Mouse (Mus musculus) leukemia stem cell, adult 10-12 weeks (primary cell): Measurements from ENCODE around the gene Gm8369. TPM values are rescaled to one million over a fixed set of nuclear protein-coding genes. Genes with fewer than 3 reads are reported as not detected.

Experiments used
- polyA plus RNA-seq: library from polyadenylated mRNA; stranded (reverse); fragments of >175 nt; gene quantifications from 2 replicates; pipeline ENCODE4 v1.2.3, GENCODE M21; 2012; ENCODE audit warnings: low replicate concordance

Gene Gm8369
- polyA plus RNA-seq, result 0.20 and 0.48 TPM in 2 replicates

GRCm38 (mm10) chr19:11485746-11486145 lies at the start of gene Gm8369:
Gm8369 (plus strand) TSS chr19:11485938.

GRCm38 (mm10) chr19:11443338-11443737 lies 42.4 kb upstream of the Gm8369 start, which contains the start of gene Ms4a4b:
Ms4a4b (plus strand) TSS chr19:11443553.

GRCm38 (mm10) chr19:11469215-11469614 lies 16.5 kb upstream of the Gm8369 start, which contains the start of gene Ms4a6c:
Ms4a6c (plus strand) TSS chr19:11469366.

GRCm38 (mm10) chr19:11516246-11516645 lies 30.5 kb downstream of the Gm8369 start, which contains the start of gene Ms4a6b:
Ms4a6b (plus strand) TSS chr19:11516512.

GRCm38 (mm10) chr19:11536593-11536992 lies 50.9 kb downstream of the Gm8369 start, which contains the start of gene Ms4a4d:
Ms4a4d (plus strand) TSS chr19:11536801.

Other genes with a start within 250 kb of the Gm8369 start
- gene Ms4a1, start 219.7 kb upstream of the Gm8369 start, polyA plus RNA-seq, result 0.55 and 3.7 TPM in 2 replicates
- gene Ms4a5, start 202.1 kb upstream of the Gm8369 start, polyA plus RNA-seq, result not detected in 2 replicates
- not detected in 2 replicates for gene Ms4a14, start 171.5 kb upstream of the Gm8369 start, polyA plus RNA-seq
- gene Ms4a7, start 149.8 kb upstream of the Gm8369 start, polyA plus RNA-seq, result 2.1 TPM in 1 of 2 replicates, not detected in the other
- 0.23 and 0.44 TPM in 2 replicates for gene Ms4a4a, start 110.4 kb upstream of the Gm8369 start, polyA plus RNA-seq
- gene Ms4a4c, start 81.2 kb upstream of the Gm8369 start, polyA plus RNA-seq, result 0.14 and 0.82 TPM in 2 replicates
- gene Ms4a4b, start 42.4 kb upstream of the Gm8369 start, polyA plus RNA-seq, result 4.0 and 15.1 TPM in 2 replicates
- 0.66 and 1.0 TPM in 2 replicates for gene Ms4a6c, start 16.6 kb upstream of the Gm8369 start, polyA plus RNA-seq
- 0.47 and 1.1 TPM in 2 replicates for gene Ms4a6b, start 30.6 kb downstream of the Gm8369 start, polyA plus RNA-seq
- gene Ms4a4d, start 50.9 kb downstream of the Gm8369 start, polyA plus RNA-seq, result 0.19 TPM in 1 of 2 replicates, not detected in the other
- gene Ms4a6d, start 118.9 kb downstream of the Gm8369 start, polyA plus RNA-seq, result 0.82 and 1.2 TPM in 2 replicates
- not detected in 2 replicates for gene Ms4a2, start 137.8 kb downstream of the Gm8369 start, polyA plus RNA-seq
- not detected in 2 replicates for gene Ms4a3, start 154.9 kb downstream of the Gm8369 start, polyA plus RNA-seq
- gene Oosp2, start 174.6 kb downstream of the Gm8369 start, polyA plus RNA-seq, result 0.39 TPM in 1 of 2 replicates, not detected in the other
- gene Oosp1, start 205.2 kb downstream of the Gm8369 start, polyA plus RNA-seq, result not detected in 2 replicates
- not detected in 2 replicates for gene Oosp3, start 211.1 kb downstream of the Gm8369 start, polyA plus RNA-seq